Mouse (Mus musculus) frontal cortex, postnatal 25 days (tissue): ENCODE data around the gene Dock1.

Experiments
- DNase-seq, 2 experiments: peaks; one replicate each; pipeline ENCODE4 v3.0.0; 2022; ENCODE audit warnings: low spot score in 2 of 2

The Dock1 gene

GRCm38 (mm10) chr7:134822006-134822405 lies 151.6 kb downstream of the Dock1 start:
- DNase-seq = no peak

DNA sequence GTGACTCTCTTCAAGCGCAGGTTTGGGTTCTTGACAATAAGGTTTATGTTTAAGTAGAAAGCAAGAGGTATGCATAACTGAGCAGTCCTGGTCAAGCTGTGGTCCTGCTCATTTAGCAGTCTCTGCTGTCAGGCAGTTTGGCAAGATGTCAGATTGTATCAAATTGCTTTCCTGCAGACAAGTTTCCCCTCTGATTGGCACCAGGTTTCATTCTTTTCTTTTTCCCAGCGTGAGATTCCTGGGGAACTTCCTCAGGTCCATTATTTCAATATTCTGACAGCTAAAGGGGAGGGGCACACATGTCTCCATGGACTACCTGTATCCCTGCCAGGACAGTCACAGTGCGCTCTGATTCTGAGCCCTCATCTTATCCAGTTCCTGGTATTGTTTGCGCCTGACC lies 153.4 kb downstream of the Dock1 start:
- no peak for DNase-seq

GRCm38 (mm10) chr7:134840066-134840465 lies 169.6 kb downstream of the Dock1 start:
- no peak for DNase-seq

DNA sequence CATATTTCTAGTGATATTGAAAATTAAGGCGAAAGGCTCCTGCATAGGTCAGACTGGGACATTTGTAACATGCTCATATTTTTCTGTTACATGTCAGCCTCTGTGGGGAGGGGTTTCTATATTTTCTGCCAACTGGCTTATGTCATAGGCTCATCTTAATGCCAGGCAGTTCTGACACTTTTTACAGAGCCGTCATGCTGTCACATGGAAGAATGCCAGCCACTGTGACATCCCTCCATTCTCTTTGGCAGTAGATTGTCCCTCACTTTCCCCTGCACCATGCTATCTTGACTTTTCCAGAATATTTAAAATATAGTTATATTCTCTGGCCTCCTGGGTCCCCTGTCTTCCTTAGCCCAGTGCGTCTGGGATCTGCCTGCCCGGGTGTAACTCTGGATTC lies 172.3 kb downstream of the Dock1 start:
- DNase-seq = no peak

DNA sequence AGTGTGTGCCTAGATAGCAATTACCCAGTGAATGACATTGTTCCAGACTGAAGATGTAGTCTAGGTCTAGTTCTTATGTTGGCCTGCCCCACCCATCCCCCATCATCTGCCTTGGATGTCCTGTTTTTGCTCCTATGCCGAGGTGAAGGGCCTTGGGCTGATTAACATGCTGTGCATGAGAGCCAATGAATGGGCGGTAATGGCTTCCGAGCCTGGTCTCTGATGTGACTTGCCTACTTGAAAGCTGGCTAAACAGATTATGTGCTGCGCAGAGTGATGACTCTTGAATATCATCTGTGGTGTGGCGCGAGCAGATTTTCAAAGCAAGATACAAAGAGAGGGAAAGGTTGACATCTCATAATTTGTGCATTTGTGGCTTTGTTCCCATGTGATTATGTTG lies 191.5 kb downstream of the Dock1 start:
- DNase-seq = no peak

DNA sequence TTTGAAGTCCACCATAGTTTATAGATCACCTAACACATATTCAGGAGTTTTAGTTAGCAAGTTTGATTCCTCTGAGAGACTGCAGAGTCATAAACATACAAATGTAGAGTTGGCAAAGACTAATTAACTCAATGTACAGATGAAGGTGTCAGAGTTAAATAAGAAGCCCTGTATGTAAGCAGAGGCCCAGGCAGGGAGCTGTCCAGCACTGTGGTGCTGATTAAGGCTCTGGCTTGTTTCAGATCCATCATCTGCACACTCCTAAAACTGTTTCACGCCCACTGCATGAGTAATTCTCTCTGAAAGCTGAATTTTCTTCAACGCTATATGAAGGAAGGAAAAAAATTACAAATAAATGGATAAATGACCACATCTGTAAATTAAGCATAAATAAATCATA lies 193.7 kb downstream of the Dock1 start:
- no peak for DNase-seq

GRCm38 (mm10) chr7:134872511-134872910 lies 202.1 kb downstream of the Dock1 start:
- no peak for DNase-seq

DNA sequence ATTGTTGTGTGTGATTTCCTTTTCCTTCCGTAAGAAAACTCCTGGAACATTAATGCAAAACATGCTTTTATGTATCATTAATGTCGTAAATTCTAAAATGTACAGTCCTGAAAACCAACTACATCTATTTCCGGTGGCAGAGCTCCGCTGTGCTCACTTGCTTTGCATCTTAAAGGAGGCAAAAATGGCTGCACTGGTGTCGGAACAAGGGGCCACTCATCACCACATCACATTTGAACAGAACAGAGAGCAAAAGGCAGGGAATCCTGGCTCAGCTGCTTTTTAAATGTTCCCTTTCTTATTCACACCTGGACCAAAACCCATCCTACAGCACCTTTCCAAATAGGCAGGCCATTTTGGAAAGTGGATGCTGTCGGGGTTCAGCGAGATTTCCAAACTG lies 202.5 kb downstream of the Dock1 start:
- DNase-seq = no peak

GRCm38 (mm10) chr7:134878985-134879384 lies 208.5 kb downstream of the Dock1 start:
- DNase-seq = no peak

- DNase-seq = no peak
These were observed 210.0 kb downstream of the Dock1 start for GRCm38 (mm10) chr7:134880431-134880830.

DNA sequence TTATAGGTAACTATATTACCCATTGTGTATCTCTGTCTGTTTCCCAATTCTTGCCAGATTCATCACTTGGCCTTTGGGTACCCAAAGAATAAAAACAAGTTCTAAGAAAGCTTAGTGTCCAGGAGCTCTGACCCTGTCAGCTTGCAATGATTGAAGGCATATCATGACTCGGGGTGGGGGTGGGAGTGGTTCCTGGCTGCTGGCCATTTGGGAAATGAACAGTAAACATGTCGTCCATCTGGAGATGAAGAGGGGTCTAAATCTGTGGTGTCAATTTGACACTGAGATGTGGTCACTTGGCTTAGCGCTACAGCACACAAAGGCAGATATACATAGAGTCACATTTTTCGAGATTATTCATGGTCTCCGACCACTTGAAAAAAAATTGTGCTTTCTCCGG lies 213.1 kb downstream of the Dock1 start:
- DNase-seq = no peak

DNA sequence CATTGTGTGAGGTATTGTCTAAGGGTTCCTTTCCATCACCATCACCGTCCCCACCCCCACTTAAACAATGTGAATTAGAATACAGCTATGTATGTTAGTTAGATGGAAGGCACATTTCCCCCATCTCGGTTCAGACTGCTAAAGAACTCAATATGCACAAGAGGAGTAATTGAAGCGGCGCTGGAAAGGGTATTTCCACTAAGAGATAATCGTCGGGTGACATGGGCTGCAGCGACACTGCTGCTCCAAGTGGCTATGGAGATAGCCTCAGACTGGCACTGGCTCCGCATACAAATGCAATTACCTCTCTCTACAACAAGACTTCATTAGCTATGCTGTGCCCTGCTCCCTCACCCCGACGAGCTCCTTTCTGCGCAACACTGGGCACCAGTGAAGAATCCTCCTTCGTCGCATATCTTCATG lies 222.0 kb downstream of the Dock1 start:
- DNase-seq = no peak

DNA sequence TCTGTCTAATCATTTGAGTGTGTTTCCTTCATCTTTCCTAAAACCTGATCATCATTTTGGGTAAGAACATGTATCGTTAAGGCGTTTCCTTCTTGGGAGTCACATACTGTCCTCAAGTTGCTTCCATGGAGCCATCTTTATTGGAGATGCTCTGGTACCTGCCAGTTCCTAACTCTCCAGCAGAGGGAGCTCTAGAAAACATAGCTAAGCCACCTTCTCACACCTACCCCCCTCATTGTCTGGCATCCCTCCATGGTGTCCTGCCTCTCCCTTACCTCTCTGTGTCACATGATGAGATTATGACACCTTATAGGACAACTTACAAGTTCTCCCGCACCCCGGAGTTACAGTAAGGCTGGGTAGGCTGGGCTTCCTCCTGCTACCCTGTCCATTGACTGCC lies 222.5 kb downstream of the Dock1 start:
- no peak for DNase-seq

- no peak for DNase-seq
These were observed 224.2 kb downstream of the Dock1 start for GRCm38 (mm10) chr7:134894604-134895003.

DNA sequence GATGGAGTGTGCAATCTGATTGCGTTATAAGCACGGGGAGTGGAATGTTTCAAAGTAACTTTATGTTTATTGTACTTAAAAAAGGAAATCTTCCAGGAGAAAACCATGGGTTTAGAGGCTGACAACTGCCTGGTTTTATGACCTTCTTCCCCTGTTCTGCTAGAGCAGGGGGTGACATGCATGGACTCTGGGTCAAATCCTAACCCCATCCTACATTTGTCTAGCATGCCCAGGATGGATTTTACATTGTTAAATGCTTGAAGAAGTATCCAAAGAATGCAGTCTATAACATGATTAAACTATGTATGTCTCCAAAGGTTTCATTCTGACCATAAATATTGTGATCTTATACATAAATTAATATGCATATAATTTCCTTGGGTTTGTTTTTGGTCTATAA lies 229.0 kb downstream of the Dock1 start:
- no peak for DNase-seq

- no peak for DNase-seq
These were observed 231.5 kb downstream of the Dock1 start for GRCm38 (mm10) chr7:134901992-134902391.

- DNase-seq = no peak
These were observed 261.4 kb downstream of the Dock1 start for GRCm38 (mm10) chr7:134931886-134932285.

GRCm38 (mm10) chr7:134937471-134937926 lies 267.0 kb downstream of the Dock1 start:
- DNase-seq = peak in 1 of 2 experiments; percentile 29

- DNase-seq = peak; percentile 70 to 71
These were observed 267.6 kb downstream of the Dock1 start, which contains the start of gene Fam196a for GRCm38 (mm10) chr7:134937927-134938609. Gene Fam196a (minus strand): TSS chr7:134938430.

DNA sequence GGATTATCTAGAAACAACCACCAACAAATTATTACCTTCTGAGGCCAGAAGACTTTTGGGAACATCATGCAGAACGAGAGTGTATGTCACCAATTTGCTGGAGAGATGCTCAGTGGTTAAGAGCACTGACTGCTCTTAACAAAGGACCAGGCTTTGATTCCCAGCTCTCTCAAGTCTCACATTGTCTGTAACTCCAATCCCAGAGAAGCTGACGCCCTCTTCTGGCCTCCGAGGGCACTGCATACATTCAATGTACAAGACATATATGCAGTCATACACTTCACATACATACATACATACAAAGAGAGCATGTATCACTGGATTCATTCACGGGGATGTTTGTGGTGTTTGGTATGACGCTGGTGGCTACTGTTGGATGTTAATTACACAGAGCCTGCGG lies 271.4 kb downstream of the Dock1 start:
- no peak for DNase-seq

DNA sequence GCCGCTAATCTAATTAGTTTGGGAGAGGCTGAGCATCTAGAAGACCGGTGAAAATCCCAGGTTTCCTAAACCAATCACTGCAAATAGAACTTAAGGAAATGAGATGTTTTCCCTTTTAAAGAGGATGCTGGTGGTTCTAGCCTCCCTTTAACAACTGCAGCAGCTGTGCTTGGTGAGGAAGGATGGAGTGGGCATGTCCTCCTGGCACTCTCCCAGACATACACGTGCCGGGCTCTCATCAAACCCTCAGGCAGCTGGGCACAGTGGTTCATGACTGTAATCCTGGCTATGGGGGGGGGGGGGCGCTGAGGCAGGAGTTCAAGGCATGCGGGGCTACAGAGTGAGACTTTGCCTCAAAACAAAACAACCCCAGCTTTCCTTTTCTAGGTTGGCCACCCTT lies 272.6 kb downstream of the Dock1 start:
- DNase-seq = no peak

DNA sequence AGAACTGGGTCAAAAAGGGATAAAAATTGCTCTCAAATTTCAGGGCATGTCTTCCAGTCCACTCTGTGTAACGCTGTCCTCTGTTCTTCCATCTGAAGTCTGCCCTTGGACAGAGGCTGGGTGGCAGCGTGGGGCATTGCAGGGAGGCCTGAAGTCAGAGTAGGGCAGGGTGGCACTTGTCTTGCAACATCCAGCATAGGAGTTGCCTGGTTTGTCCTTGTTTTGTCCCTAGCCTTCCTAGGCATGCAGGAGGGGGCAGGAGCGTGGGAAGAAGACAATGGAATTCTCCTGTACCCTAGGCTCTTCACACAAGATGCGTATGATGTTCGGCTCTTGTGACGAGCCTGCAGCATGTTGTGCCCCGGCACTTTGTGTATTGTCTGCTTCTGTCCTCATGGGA lies 273.2 kb downstream of the Dock1 start:
- no peak for DNase-seq

DNA sequence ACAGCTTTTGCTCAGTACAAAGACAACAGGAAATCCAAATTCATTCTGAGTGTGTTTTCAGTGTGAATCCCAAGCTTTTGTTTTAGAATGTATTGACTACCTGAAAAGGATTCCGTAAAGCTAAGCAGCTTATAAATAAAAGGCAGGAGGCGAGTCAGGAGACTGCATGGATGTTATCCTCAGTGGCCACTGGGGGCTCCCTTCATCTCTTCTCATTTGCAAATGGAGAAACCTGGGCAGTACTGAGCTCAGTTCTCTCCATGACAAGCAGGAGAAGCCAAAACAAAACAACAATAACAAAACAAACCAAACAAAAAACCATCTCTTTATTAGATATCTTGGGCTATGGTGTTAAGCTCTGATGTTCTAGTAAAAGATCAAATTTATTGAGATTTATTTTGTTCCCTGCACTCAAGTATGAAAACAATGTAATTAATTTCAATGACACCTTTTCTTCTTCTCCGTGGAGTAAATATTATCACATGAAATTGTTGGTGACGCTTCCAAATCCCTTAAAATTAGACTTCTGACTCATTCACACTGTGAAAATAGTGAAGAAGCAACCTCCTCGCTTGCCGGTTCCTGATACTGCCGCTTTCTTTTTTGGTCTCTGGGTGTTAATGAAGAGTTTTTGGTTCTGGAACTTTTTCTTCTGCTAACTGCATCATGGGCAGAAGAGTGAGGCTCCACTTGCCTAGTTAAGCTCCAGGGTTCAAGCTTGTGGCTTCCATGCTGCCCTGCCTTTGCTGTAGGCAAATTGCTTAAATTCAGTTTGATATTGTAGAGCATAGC lies 275.7 kb downstream of the Dock1 start:
- no peak for DNase-seq
